Mouse (Mus musculus): Measurements from ENCODE around the gene Fam184a.

DNA sequence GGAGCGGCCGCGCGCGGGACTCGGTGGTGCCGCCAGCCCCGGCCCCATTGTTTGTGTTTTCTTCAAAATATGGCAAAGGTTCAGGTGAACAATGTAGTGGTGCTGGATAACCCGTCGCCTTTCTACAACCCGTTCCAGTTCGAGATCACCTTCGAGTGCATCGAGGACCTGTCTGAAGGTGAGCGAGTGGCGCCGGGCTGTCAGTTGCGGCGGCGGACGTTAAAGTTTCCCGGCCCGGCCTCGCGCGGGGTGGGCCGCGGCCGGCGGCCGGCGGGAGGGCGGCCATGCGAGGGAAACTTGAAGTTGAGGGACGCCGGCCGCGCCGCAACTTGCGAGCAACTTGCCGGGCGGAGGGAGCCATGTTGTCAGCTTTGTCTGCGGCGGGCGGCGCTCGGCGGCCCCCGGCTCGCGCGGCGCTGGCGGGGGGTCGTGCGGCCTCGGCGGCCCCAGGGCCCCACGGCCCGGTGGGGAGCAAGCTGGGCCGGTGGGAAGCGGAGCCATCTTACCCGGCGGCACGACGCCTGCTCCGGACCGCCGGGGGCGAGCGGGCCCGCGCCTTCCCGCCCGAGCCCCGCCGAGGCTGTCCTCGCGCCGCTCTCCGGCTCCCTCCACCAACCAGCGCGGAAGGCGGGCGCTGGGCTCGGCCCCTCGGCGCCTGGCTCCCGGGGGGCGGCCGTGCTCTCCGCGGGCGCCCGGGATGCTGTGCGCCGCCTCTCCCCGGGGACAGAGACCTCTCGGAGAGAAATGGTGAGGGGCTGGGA is 153.6 kb downstream of the Fam184a start:
- peak; percentile 44 for TF ChIP-seq POLR2A (IDR thresholded peaks at IDR 0.05; ENCODE audit: insufficient read length, low read depth)
- TF ChIP-seq MYOG (IDR thresholded peaks at IDR 0.05; ENCODE audit: control insufficient read depth in 1 of 3, insufficient read depth in 1 of 3, insufficient read length in 2 of 3, low read depth in 2 of 3), result no peak
- TF ChIP-seq USF1 (IDR thresholded peaks at IDR 0.05; ENCODE audit: low read depth), result no peak
- TF ChIP-seq MAX (IDR thresholded peaks at IDR 0.05; ENCODE audit: low read depth), result no peak
- TF ChIP-seq CEBPB (IDR thresholded peaks at IDR 0.05; ENCODE audit: insufficient read depth, poor library complexity, severe bottlenecking), result no peak
- no peak for TF ChIP-seq TCF12 (IDR thresholded peaks at IDR 0.05; ENCODE audit: insufficient read depth, poor library complexity, severe bottlenecking)
- TF ChIP-seq MYOD1 (IDR thresholded peaks at IDR 0.05; ENCODE audit: control insufficient read depth in 1 of 3, insufficient read length in 2 of 3, low read depth in 2 of 3), result no peak
- TF ChIP-seq E2F4 (IDR thresholded peaks at IDR 0.05; ENCODE audit: insufficient read depth), result peak; percentile 13
